Mouse (Mus musculus) stomach, postnatal 0 days (tissue): ENCODE results near the gene Gatad2a. TPM values are rescaled to one million over a fixed set of nuclear protein-coding genes. Genes with fewer than 3 reads are reported as not detected.
A peak's percentile ranks its signal among the peaks of the same experiment; 100 is the strongest.

Experiments used
- ATAC-seq: fragments of 200-750 bp; cut with Nextera tagmentation; 2 replicates; pipeline ENCODE4 v1.8.0; 2017; ENCODE audit not compliant: low FRiP score, low TSS enrichment
- DNase-seq: peaks from one replicate; pipeline ENCODE4 v3.0.0-alpha.2; 2016; ENCODE audit warnings: low spot score
- H3K27ac ChIP-seq: fragments of 300-500 bp; sonication (generic); replicated peaks from 2 replicates; pipeline ENCODE4 v1.5.1; 2014; ENCODE audit warnings: mild to moderate bottlenecking, control low read depth
- H3K27me3 ChIP-seq: fragments of 300-500 bp; sonication (generic); 2 replicates; pipeline ENCODE4 v1.6.1; 2014; ENCODE audit warnings: low read length; ENCODE audit not compliant: control insufficient read depth, insufficient read depth
- H3K36me3 ChIP-seq: fragments of 300-500 bp; sonication (generic); 2 replicates; pipeline ENCODE4 v1.6.1; 2014; ENCODE audit warnings: low read length, mixed read lengths; ENCODE audit not compliant: control insufficient read depth, insufficient read depth
- H3K4me1 ChIP-seq: fragments of 300-500 bp; sonication (generic); replicated peaks from 2 replicates; pipeline ENCODE4 v1.6.1; 2014; ENCODE audit warnings: antibody characterized with exemption; ENCODE audit not compliant: control insufficient read depth, insufficient read depth
- H3K4me2 ChIP-seq: fragments of 300-500 bp; sonication (generic); replicated peaks from 2 replicates; pipeline ENCODE4 v1.6.1; 2014; ENCODE audit warnings: low read depth, mild to moderate bottlenecking, control low read depth, moderate library complexity
- H3K4me3 ChIP-seq: fragments of 300-500 bp; sonication (generic); 2 replicates; pipeline ENCODE4 v1.5.1; 2014; ENCODE audit warnings: low read depth, low read length, control low read depth
- H3K9ac ChIP-seq: fragments of 300-500 bp; sonication (generic); 2 replicates; pipeline ENCODE4 v1.6.1; 2014; ENCODE audit warnings: mild to moderate bottlenecking, low read length, control low read depth, mixed read lengths
- H3K9me3 ChIP-seq: fragments of 300-500 bp; sonication (generic); 2 replicates; pipeline ENCODE4 v1.6.1; 2016; ENCODE audit warnings: low read length; ENCODE audit not compliant: control insufficient read depth
- CTCF ChIP-seq: IDR thresholded peaks from 2 replicates; pipeline ENCODE4 v1.5.1; 2016; ENCODE audit warnings: antibody characterized with exemption, low read depth, mild to moderate bottlenecking, moderate library complexity
- EP300 ChIP-seq: optimal IDR thresholded peaks from 2 replicates; pipeline ENCODE3; 2016; ENCODE audit warnings: antibody characterized with exemption
- WGBS: fragments of 180-500 bp; shearing (Covaris S2); extraction: QIAGEN DNeasy Blood & Tissue Kit; methylation state at CpG from one replicate; pipeline ENCODE4 v1.1.7; 2014; 5-methylcytosine and 5-hydroxymethylcytosine counted together
- polyA plus RNA-seq: library from polyadenylated mRNA; unstranded; fragments of >200 nt; fragmentation: Nextera tagmentation; extraction: Ambion mirVana; gene quantifications from 2 replicates; pipeline ENCODE4 v1.2.1, GENCODE M21; 2015

Gene Gatad2a
- polyA plus RNA-seq, 1 experiment from 2014 or later = 32.4 TPM

DNA sequence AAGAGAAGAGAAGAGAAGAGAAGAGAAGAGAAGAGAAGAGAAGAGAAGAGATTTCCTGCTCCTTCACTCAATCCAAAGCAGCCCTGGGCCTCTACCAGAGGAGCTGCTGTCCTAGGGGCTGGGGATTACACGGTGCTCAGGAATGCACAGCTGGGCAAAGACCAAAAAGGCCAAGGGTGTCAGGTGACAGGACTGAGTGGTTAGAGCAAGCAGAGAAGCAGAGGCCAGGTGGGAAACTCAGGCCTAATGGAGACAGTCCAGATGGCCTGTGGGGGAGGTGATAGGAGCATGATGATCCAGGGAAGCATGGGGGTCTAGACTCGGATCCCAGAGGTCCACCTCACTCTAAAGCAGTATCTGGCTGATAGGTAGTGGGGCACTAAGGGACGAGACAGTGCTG is 56.6 kb downstream of the Gatad2a start:
- Histone ChIP-seq H3K4me1 (0 out of 2 replicates have a peak, but pooled peaks cover 2% of the 10 kb centered on the region), H3K27me3 (no peaks in the 10 kb centered on the region), H3K4me2 (no peak overlapping the region), H3K27ac (no peak overlapping the region), H3K36me3 (0 out of 2 replicates have a peak, but pooled peaks cover 3% of the 10 kb centered on the region), H3K9me3 (no peaks in the 10 kb centered on the region), H3K9ac (no peak overlapping the region), H3K4me3 (no peak overlapping the region)
- WGBS = 28% methylated on average over 3 of the region's 3 CpGs
- no peak for DNase-seq
- TF ChIP-seq CTCF (no peak), EP300 (no peak)
- ATAC-seq = no peak

GRCm38 (mm10) chr8:69938245-69938982 is 57.8 kb downstream of the Gatad2a start:
- Histone ChIP-seq H3K4me1 (0 out of 2 replicates have a peak, but pooled peaks cover 2% of the 10 kb centered on the region), H3K9me3 (no peaks in the 10 kb centered on the region), H3K27me3 (no peaks in the 10 kb centered on the region), H3K27ac (peak overlapping the region; percentile 35), H3K9ac (no peak overlapping the region), H3K4me3 (no peak overlapping the region), H3K4me2 (no peak overlapping the region), H3K36me3 (0 out of 2 replicates have a peak, but pooled peaks cover 3% of the 10 kb centered on the region)
- ATAC-seq = no peak
- DNase-seq = no peak
- TF ChIP-seq EP300 (no peak), CTCF (no peak)
- 69% methylated on average over 6 of the region's 6 CpGs for WGBS

DNA sequence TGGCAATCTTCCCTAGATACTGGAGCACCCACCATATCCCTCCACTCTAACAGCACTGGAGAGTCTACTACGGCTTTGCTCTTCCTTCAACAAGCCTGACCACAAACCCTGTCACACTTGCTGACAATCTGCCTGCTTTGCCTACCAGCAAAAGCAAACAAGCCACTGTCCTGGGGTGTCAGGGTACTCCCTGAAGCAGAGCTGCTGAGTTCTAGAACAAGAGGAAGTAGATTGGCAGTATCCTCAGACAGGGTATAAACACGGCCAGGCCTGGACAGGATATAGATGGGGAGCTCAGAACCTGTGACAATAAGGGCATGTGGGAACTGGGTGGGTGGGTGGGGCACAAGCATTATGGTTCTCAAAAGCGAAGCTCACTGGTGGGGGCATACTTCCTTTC is 58.7 kb downstream of the Gatad2a start:
- Histone ChIP-seq H3K9ac (no peak overlapping the region), H3K4me2 (no peak overlapping the region), H3K4me3 (no peak overlapping the region), H3K27me3 (no peaks in the 10 kb centered on the region), H3K36me3 (no peaks in the 10 kb centered on the region), H3K4me1 (0 out of 2 replicates have a peak, but pooled peaks cover 2% of the 10 kb centered on the region), H3K27ac (no peak overlapping the region), H3K9me3 (no peaks in the 10 kb centered on the region)
- no peak for DNase-seq
- TF ChIP-seq CTCF = no peak
- TF ChIP-seq EP300 = no peak
- 68% methylated on average over 3 of the region's 3 CpGs for WGBS
- ATAC-seq = no peak

GRCm38 (mm10) chr8:69936050-69936794 is 60.0 kb downstream of the Gatad2a start:
- Histone ChIP-seq H3K4me3 (no peak overlapping the region), H3K27me3 (no peaks in the 10 kb centered on the region), H3K4me2 (no peak overlapping the region), H3K4me1 (0 out of 2 replicates have a peak, but pooled peaks cover 2% of the 10 kb centered on the region), H3K36me3 (no peaks in the 10 kb centered on the region), H3K9me3 (no peaks in the 10 kb centered on the region), H3K9ac (0 out of 2 replicates have a peak overlapping the region, but pooled peaks have one; percentile 9), H3K27ac (peak overlapping the region; percentile 63)
- DNase-seq = peak; percentile 50
- peak; percentile 86 for ATAC-seq
- no peak for TF ChIP-seq CTCF
- no peak for TF ChIP-seq EP300
- WGBS = 44% methylated on average over 7 of the region's 7 CpGs

GRCm38 (mm10) chr8:69935431-69935830 is 60.8 kb downstream of the Gatad2a start:
- Histone ChIP-seq H3K4me1 (0 out of 2 replicates have a peak, but pooled peaks cover 2% of the 10 kb centered on the region), H3K27ac (peak overlapping the region; percentile 63), H3K36me3 (no peaks in the 10 kb centered on the region), H3K27me3 (no peaks in the 10 kb centered on the region), H3K4me2 (no peak overlapping the region), H3K4me3 (no peak overlapping the region), H3K9ac (no peak overlapping the region), H3K9me3 (no peaks in the 10 kb centered on the region)
- ATAC-seq = peak; percentile 50
- DNase-seq = no peak
- TF ChIP-seq CTCF (no peak), EP300 (no peak)
- whole genome bisulfite sequencing = 78% methylated on average over 3 of the region's 3 CpGs
